Mouse (Mus musculus) skeletal muscle tissue, postnatal 0 days (tissue): ENCODE results near the gene Gabpa. TPM values are rescaled to one million over a fixed set of nuclear protein-coding genes. Genes with fewer than 3 reads are reported as not detected.

Experiments
- polyA plus RNA-seq: library from polyadenylated mRNA; unstranded; fragments of >200 nt; fragmentation: Nextera tagmentation; extraction: Ambion mirVana; gene quantifications from 2 replicates; pipeline ENCODE4 v1.2.1, GENCODE M21; 2015

Gabpa gene
- 18.3 and 19.1 TPM in 2 replicates for polyA plus RNA-seq

GRCm38 (mm10) chr16:84834745-84835440, at the start of gene Gabpa:
Gene Gabpa, plus strand, starts transcription at chr16:84834925.

GRCm38 (mm10) chr16:84835441-84835822, 707 bp downstream of the Gabpa start, which contains the start of gene Atp5j:
Gene Atp5j, minus strand, starts transcription at chr16:84835625.

Other genes with a start within 250 kb of the Gabpa start
- gene Mrpl39, start 99.2 kb upstream of the Gabpa start, polyA plus RNA-seq = 47.8 and 51.0 TPM in 2 replicates
- gene Jam2, start 60.8 kb upstream of the Gabpa start, polyA plus RNA-seq = 27.4 and 33.6 TPM in 2 replicates
- 1,740 and 2,088 TPM in 2 replicates for gene Atp5j, start 700 bp downstream of the Gabpa start, polyA plus RNA-seq